Mouse (Mus musculus) 416B (cell line): ENCODE data around the gene Exoc7.

Source experiments
- DNase-seq: peaks from one replicate; pipeline ENCODE4 v3.0.0; 2011; ENCODE audit warnings: low read depth

Gene Exoc7

DNA sequence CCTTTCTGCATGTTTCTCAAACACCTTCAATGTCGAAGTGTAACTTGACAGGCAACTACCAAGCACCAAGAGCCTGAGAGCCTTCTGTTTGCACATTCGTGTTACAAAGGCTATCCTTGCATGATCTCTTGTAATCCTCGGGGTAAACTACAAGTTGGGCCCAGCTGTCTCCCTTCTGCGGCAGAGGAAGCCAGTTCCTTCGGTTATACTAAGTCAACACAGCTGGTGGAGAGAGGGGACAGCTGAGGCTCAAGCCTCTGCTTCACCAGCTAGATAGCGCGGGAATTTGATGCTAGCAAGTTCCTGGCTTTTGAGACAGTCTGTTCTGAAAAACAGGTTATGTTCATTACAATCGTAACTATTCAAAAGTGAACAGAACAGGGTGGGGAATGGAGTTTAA is 5.3 kb upstream of the Exoc7 start:
- DNase-seq, result peak; percentile 26

DNA sequence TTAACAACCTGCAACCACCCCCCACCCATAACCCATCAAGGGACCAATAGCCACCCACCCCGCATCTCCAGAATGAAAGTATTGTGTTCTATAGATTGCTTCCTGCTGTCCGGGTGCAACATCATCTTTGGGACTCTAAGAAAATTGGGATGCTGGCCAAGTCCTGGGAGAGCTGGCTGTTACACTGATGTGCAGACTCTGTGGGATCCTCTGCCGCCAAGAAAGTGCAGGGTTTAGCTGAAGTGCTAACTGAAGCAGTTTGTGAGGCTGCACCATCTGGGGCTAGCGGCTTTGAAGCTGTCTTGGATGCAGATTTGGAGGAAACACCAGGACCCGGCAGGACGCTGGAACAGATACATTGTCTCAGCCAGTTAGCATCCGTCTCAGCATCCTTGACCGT is 4.1 kb upstream of the Exoc7 start:
- no peak for DNase-seq

DNA sequence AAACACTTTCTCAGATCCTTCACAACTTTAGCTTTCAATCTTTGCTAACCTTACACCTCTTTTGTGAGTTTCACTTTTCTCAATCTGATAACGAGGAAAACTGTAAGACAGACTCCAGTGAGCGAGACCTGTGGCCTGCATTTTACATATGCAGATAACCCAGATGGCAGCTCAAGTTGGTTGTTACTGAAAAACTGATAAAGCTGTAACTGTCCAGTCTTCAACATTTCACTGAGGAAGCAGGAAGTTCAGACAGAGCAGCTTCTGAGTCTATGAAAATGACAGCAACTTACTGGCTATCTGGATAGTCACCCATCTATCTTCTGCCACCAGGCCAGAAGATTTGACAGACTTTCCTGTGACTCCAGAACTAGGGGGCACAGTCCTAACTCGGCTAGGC is 2.6 kb upstream of the Exoc7 start:
- no peak for DNase-seq

DNA sequence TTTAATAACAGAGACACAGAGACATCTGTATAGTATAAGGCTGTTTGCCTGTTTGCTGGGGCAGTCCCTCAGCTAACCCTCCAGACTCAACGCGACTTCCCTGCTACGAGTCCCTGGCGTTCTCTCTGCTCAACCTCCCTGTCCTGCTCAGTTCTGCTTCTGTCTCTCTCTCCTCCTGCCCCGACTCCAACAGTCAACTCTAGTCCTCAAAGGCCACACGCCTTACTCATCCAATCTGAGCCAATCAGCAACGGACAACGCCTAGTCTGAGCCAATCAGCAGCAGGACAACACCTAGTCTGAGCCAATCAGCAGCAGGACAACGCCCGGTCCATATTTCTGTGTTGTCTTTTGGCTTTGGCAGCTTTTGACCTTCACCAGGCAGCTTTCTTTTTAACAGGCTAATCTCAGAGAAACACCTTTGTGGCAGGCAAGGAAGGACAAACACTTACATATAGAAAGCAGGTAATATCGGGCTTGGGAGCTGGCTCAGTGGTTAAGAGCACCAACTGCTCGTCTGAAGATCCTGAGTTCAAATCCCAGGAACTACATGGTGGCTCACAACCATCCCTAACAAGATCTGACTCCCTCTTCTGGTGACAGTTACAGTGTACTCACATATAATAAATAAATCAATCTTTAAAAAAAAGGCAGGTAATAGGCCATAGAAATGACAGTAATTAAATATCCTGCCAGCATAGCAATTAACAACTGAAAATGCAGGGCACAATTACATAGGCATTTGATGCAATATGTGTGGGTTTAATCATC is 914 bp upstream of the Exoc7 start:
- DNase-seq, result peak; percentile 48

DNA sequence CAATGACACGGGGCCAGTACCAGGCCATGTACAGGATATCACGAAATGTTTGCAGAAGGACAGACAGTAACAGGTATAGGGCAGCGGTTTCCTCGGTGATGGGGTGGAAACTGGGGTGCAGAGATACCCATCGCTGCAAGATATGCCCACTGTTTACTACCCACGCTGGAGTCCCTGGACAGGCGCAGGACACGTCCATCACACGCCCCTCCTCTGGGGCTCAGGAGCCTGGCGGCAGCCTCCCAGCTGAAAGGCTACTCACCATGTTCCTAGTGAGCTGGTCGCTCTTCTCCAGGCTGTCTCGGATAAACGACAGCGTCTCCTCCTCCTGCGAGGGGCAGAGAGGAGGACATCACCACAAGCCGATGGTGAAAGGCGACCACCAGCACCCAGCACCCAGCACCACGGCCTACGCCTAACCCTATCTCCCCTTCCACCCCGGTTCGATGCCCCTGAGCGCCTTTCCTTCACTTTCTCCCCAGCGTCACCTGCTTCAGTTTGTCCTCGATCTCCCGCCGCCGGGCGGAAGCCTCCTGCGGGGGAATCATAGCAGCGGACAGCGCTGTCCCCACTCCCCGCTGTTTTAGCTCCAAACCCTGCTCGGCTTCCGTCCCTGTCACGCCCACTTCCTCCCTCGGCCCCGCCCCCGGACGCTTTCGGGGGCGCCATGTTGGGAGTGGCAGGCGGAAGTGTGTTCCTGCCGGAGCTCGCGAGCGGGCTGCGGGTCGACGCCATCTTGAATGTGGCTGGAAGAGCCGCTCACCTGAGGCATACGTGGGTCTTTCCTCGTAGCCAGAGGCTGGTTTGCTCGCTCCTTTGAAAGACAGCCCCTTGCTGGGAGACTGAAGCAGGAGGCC is 679 bp downstream of the Exoc7 start:
- DNase-seq, result peak; percentile 94

DNA sequence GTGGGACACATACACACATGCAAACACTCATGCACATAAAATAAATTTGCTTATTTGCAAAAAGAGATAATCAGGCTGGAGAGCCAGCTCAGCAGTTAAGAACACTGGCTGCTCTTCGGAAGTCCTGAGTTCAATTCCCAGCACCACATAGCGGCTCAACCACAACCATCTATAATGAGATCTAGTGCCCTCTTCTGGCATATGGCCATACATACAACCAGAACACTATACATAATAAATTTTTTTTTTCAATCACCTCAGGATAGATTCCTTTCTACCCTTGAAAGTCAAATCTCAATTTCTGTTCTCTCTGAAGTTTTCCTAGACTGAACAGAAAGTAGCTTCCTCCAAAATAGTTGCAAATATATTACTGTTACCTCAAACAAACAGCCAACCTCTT is 1.6 kb downstream of the Exoc7 start:
- peak; percentile 23 for DNase-seq

DNA sequence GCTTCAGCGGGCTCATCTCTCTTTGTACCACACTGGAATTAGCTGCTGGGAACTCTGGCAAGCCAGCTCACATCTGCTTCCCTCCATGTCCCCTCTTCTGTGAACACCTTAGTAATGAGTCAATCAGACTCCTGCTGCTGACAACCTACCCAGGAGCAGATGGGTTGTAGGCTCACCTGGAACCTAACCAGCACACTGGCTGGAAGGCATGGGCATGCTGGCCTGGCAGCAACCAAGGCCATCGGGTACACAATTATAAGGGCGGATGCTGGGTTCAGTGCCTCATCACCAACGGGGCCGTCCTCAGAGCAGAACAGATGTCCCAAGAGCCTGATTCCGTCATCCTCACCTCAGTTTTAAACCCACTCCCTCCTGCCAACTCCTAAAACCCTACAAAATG is 8.4 kb downstream of the Exoc7 start:
- DNase-seq, result no peak

DNA sequence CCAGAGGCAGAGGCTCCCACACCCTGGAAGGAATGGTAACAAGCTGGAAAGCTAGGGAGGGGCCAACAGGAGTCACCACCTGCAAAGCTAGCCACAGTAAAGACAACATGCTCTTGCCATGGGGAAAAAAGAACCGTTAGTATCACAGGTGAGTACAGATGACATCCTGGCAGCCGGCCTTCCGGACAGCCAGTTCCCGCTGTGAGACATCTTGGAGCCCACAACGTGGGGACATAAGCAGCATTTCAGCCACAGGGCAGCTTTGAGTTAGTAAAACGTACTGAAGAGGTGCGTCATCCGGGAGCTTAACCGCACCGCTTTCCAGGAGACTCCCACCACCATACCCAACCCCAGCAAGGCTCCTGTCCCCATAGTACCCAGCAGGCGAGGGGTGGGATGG is 8.8 kb downstream of the Exoc7 start:
- no peak for DNase-seq

DNA sequence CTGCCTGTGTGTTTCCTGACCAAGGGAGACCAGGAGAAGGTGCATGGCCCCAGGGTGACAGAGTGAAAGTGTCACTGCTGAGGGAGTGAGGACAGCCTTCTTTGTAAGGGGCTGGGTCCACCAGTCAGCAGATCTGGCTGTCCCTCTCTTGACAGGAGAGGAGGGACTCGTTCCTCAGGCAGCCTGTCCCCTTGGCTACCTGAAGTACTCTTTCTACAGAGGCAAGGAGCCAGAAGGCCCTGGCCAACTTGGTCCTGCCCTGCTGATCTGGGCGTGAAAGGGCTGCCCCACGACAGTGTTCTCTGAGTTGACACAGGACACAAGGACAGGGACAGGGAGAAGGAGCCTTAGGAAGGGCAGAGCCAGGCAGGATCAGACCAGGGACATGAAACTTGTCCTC is 10.0 kb downstream of the Exoc7 start:
- no peak for DNase-seq

DNA sequence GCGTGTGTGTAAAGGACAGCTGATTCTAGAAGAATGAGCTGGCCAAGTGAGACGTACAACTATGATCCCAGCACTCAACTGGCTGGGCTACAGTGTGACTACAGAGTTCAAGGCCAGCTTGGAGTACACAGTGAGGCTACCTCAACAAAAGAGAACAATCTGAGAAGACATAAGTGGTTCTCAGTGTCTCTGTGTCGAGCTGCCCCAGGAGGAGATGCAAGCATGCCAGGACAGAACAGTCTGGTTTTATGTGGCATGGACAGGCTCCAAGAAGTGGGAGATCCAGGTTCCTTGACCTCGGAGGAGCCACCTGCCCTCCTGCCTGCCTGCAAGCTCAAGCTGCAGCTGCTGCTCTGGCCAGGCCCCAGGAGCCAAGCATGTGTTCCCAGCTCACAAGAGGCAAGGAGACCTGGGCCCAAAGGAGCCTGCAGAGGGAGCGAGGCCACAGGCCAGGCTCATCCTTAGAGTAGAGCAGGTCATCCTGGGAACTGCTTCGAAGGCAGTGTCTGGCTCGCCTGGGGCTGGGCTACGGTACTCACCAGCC is 10.8 kb downstream of the Exoc7 start:
- DNase-seq, result no peak

DNA sequence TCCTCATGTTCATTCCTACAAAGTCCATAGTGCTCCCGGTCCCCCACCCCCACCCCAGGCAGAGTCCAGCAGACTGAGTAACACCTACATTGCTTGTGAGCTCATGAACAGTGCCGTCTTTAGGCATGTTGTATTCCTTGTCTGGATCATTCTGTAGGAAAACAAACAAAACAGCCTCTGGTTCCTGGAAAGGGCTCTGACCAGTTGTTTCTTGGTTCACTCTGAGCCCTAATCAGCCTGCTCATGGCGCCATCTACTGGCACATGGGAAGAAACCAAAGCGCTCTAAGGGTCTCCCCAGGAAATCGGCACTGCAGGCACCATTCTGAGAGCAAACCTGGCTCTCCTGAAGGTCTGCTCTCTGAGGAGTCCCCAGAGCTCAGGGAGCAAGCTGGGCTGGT is 12.7 kb downstream of the Exoc7 start:
- peak; percentile 79 for DNase-seq

DNA sequence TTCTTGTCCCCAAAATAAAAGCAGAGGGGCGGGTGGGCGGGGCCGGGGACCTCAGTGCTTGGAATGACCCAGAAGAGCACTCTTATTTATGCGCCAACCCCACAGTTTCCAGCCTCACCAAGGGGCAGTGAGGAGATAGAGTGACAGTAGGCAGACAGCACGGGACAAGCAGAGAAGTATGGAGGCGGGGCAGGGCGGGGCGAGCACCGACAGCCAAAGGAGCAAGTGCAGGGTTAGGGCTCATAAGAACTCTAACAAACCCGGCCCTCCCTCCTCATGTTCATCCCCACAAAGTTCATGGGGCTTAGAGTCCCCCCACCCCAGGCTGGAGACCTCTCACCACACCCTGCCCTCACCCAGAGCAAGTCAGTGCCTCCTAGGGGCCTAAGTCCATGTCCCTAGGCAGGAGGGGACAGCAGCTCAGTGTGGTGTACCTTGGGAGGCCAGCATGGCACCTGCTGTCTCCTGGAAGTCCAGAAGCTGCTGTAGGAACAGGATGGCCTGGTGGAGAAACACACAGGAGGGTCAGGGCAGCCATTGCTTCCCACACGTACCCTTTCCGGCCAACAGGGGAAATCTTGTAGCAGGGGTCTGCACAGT is 13.4 kb downstream of the Exoc7 start:
- DNase-seq, result no peak

DNA sequence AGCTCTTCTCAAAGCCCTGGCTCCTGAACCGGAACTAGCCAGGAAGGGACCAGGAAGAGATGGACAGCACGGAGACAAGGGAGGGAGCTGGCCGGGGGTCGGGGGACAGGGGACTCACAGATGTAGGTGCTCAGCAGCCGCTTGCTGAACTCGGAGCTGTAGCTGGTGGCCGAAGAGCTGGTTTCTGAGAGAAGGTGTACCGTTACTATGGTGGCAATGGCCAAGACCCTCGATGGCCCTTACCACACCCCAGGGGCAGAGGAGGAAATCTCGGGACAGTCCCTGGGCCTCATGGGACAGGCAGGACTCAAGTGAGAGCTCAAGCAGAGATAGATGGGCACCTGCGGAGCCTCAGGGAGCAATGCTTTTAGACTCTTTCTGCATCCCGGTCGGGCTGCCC is 14.6 kb downstream of the Exoc7 start:
- DNase-seq, result no peak

DNA sequence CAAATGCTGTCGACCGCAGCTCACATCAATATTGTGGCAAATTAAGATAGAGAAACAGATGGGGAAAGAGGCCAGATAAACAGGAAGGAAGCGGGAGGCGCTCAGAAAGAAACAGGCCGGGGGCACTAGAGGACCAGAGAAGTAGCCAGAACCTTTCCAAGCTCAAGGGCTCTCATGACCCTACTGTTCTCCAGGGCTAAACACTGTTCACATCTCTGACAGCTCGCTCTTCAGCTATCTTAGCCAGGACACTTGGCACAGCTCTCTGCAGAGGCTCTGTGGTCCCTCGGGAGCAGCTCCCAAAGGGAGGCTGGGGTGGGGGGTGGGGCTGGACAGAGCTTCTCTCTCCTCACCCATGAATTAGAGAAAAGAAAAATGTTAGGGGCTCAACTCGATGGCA is 16.5 kb downstream of the Exoc7 start:
- DNase-seq, result no peak

DNA sequence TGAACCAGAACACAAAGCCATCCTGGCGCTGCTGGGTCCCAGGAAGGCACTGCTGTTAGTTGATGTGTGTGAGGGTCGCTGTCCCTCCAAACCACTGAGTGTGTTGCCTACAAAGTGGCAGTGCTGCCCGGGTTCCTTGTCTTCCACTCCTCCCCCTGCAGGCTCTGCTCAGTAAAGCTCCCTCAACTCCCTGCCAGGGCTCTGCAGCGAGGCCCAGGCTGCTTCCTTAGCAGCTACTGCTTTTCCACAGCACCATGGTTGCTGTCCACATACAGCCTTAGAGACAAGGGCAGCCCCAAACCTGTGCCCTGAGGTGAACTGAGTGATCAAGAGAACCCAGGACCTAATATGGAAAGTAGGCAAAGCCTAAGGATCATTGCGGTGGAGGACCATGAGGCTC is 19.7 kb downstream of the Exoc7 start:
- DNase-seq, result no peak

DNA sequence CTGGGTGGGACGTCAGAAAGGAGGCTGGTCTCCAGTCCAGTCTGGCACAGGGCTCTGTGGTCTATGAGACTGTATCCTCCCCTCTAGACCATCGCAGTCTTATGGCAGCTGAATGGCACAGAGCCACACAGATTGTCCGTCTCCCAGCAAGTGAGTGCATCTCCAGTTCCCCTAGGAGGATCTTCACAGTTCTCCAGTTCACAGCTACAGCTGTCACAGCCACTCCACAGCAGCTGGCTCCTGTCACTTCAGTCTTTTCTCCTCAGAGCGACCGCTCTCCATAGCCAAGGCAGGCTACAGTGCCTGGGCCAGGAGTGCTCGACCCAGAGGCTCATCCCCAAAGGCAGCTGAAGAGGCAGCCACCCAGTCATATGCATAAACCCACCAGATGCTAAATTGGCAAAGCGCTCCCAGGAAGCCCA is 21.3 kb downstream of the Exoc7 start:
- DNase-seq, result no peak

DNA sequence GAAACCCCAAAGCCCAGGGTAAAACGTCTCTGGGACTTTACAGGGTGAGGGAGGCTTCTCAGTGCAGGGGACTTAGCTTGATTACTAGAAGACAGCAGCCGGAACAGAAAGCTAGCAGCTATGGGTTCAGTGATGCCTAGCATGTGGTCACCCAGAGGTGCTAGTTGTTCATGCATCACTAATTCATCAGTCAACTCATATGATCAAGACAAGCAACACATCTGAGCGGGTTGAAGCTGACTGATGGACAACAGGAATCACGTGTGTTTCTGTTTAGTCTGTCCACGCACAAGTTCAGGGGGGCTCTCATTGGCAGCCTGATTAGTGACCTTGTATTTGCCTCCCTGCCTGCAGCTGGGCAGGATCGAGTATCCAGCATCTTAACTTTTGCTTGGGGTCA is 23.1 kb downstream of the Exoc7 start:
- no peak for DNase-seq

DNA sequence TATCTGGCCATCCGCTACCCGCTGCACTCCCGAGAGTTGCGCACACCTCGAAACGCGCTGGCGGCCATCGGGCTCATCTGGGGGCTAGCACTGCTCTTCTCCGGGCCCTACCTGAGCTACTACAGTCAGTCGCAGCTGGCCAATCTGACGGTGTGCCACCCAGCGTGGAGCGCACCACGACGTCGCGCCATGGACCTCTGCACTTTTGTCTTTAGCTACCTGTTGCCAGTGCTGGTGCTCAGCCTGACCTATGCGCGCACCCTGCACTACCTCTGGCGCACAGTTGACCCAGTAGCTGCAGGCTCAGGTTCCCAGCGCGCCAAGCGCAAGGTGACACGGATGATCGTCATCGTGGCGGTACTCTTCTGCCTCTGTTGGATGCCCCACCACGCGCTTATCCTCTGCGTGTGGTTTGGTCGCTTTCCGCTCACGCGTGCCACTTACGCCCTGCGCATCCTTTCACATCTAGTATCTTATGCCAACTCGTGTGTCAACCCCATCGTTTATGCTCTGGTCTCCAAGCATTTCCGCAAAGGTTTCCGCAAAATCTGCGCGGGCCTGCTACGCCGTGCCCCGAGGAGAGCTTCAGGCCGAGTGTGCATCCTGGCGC is 24.0 kb downstream of the Exoc7 start:
- no peak for DNase-seq

DNA sequence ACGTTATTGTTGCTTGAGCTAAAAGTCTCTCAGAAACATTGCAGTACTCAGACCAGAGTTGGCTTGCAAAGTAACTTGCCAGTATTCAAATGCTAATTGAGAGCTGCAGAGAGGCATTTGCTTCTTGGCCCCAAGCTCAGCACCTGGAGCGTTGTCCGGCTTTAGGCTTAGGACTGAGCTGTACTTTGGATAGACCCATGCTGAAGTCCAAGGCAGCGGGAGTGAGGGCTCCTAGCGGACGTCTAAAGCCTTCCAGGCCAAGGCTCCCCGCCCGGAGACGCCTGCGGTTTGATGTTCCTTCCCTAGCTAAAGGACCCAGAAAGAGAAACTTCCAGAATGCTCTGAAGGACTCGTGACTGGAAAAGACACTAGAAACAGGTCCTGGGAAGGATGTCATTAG is 24.9 kb downstream of the Exoc7 start:
- no peak for DNase-seq

DNA sequence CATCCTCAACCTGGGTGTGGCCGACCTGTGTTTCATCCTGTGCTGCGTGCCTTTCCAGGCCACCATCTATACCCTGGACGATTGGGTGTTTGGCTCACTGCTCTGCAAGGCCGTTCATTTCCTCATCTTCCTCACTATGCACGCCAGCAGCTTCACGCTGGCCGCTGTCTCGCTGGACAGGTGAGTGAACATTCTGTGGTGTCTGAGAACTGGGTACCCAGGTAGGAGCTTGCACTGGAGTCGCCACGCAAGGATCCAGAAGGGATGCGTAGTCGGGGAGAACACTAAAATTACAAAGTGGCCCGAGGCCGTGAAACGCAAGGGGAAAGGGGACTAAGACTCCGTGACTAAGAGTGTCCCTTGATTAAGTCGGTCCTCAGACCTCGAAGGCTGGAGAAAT is 25.4 kb downstream of the Exoc7 start:
- DNase-seq, result no peak

DNA sequence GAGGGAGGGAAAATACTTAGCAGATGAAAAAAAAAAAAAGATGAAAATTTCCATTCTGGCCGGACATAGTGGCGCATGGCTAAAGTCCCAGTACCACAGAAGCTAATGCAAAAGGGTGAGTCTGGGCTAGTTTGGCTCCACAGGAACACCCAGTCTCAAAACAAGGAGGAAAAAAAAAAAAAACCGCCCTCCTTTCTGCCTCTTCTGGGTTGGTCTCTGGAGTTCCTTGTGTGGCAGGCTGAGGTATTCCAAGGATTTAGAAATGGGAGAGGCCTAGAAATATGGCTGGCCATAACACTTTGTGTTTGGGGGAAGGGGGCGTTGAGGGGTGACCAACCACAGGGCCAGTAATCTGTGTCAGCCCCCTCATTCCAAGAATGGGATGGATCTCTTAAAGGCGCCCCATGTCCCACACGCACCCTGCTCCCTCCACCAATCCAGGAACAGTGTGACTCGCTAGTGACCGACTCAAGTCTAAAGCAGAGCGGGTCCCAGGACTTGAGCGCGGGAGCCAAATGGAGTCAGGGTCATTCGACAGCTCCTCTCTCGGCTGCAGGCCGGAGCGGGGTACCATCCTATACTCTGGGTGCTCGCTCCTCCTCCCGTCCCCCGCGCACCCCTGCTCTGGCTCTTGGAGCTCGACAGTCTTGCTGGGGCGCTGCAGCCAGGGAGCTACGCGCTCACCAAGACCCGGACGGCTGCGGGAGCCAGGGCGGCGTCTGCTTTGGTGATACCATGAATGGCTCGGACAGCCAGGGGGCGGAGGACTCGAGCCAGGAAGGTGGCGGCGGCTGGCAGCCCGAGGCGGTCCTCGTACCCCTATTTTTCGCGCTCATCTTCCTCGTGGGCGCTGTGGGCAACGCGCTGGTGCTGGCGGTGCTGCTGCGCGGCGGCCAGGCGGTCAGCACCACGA is 26.0 kb downstream of the Exoc7 start, which contains the start of gene Galr2:
Gene Galr2, plus strand, starts transcription at position 189 of the 913 bp plus-strand sequence.
- DNase-seq, result no peak
